Mouse (Mus musculus) gastrocnemius, adult 2 months (tissue): ENCODE measurements at regions not wholly inside any gene's neighbourhood (a gene's known extent, or its start where the extent isn't known, plus 50 kb on each side); places are given as distances from the start of the nearest gene placed in this dataset.

ENCODE experiments used
- DNase-seq: peaks from one replicate; pipeline ENCODE4 v3.0.0; 2022
- H3K27ac ChIP-seq: fragments of 200-600 bp; 2 replicates; pipeline ENCODE4 v1.8.1; 2022; ENCODE audit warnings: mild to moderate bottlenecking
- H3K4me3 ChIP-seq: fragments of 200-600 bp; 2 replicates; pipeline ENCODE4 v1.8.1; 2022; ENCODE audit warnings: mild to moderate bottlenecking, moderate library complexity
- CTCF ChIP-seq: fragments of 200-600 bp; IDR thresholded peaks from 2 replicates; pipeline ENCODE4 v1.8.1; 2022; ENCODE audit warnings: antibody characterized with exemption, mild to moderate bottlenecking, moderate library complexity
- intact Hi-C: fragments of 180-260 bp; cut with DNase I; formaldehyde crosslinking; loops from one replicate; pipeline ENCODE4 v1.15.1; 2025

DNA sequence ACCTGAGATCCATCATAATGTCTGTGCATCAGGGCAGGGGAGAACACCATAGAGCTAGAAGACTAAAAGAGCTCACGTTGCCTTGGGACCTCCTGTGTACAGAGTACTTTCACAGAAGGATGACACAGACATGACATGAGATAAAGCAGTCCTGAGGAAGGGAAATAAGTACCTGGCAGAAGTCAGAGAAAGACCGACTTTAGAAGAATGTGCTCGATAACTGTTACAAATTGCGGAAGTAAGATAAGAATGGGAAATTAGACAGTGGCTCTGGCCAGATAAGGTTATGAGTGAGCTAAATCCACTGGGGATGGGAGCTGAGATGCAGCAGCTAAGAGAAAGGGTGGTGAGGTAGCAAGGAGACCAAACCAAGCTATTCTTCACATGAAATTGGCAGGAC lies 249.9 kb upstream of the Veph1 start:
- H3K27ac ChIP-seq = no peak overlapping the region
- H3K4me3 ChIP-seq = no peak overlapping the region
- TF ChIP-seq CTCF = no peak
- intact Hi-C loops = no loop called here
- no peak for DNase-seq

DNA sequence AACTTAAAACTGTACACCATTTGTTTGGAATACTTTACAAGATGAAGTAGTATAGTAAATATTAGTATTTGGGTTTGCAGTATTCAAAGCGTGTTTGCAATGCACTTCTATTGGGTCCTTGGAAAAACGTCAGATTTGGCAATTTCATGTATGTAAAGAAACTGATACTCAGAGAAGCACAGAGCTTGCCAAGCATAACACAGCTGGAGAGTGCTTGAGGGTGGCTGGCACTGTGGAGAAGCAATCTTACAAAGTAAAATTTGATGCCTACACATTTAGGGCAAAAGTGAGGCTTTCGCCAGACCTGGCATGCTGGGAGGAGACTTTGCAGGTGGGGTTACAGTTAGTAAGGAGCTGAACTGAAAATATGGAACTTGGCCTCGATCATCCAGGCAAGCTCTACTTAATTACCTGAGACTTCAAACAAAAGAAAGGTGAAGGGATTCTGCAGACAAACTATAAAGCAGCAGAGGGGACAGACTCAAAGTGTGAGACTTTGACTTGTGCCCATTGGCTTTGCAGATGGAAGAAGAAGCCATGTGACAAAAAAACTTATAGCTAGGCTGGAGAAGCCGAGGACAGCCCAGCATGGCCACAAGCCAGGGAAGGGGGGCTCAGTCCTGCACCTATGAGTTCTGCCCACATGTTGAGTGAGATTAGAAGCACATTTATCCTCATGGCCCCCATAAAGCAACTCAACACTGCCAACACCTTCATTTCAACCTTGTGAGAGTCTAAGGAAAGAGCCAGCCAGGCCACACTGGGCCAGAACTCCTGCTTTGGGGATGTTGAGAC lies 247.7 kb upstream of the Veph1 start:
- intact Hi-C loops = no loop called here
- Histone ChIP-seq H3K27ac (no peak overlapping the region), H3K4me3 (no peak overlapping the region)
- TF ChIP-seq CTCF = no peak
- DNase-seq = no peak

DNA sequence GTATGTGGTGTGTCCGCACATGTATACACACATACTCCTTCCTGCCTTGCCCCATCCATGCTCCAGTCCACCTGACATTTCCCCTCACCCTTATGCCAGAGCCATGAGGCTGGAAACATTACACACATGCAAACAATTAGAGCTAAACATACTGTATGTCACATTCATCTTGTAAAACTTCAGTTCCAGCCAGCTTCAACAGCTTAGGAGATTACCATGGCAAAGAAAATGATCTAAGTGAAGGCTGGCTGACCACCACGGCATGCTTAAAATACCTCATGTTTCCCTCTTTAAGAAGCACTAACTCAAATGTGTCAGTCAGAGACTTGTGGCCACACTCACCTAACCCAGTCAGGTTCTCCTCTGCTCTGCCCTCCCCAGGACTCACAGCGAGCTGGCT lies 246.2 kb upstream of the Veph1 start:
- no peak for TF ChIP-seq CTCF
- no peak for DNase-seq
- Histone ChIP-seq H3K27ac (no peak overlapping the region), H3K4me3 (no peak overlapping the region)
- intact Hi-C loops = no loop called here

DNA sequence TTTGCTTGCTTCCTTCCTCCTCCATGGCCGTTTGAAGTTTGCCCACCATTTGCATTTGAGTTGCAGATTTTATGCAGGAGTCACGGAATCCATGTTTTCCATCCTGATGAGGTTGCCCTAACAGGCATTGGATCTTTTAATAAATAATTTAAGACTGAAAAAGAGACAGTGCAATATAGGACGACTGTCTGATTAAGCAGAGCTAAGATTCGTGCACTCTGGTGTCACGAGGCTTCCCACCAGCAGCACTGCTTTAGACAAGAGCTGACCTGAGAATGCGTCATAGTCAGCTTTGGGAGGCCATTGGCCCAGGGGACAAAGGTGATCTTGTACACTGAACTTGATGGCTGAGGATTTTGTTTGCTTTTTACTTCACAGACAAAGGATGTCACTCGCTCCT lies 241.3 kb upstream of the Veph1 start:
- intact Hi-C loops = no loop called here
- no peak for DNase-seq
- Histone ChIP-seq H3K4me3 (no peak overlapping the region), H3K27ac (no peak overlapping the region)
- TF ChIP-seq CTCF = no peak

DNA sequence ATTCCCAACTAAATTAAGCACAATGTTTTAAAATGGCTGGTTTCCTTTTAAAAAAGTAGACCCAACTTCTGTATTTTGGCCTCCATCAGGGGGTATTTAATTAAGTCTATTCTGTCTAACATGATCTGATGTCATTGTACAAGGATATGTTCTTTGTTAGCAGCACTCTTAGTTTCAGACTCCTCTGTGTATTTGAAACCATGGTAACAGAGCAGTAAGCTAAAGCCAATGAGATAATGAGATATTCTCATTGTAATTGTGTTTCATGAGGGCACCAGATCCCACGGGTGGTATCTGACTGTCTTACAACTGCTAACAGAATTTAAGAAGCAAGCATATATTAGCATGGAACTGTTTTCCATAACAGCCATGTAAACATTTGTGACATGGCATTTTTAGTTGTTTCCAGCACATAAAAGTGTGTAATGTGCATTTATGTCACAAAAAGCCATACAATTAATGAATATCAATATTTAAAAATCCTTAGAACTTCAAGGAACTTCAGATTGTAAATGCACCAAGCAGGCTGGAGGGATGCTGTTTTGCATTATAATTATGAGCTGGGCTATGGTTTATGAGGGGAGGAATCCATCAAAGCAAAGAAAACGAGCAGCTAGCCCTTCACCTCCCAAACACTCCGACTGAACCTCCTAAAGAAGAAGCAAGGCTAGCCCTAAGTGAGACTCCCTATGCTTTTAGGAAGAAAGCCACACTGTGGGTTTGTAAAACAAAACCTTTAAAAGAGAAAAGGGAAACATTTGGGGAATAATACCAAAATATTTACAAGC lies 240.7 kb upstream of the Veph1 start:
- no peak for TF ChIP-seq CTCF
- no peak for DNase-seq
- intact Hi-C loops = no loop called here
- H3K27ac ChIP-seq = no peak overlapping the region
- no peak overlapping the region for H3K4me3 ChIP-seq

DNA sequence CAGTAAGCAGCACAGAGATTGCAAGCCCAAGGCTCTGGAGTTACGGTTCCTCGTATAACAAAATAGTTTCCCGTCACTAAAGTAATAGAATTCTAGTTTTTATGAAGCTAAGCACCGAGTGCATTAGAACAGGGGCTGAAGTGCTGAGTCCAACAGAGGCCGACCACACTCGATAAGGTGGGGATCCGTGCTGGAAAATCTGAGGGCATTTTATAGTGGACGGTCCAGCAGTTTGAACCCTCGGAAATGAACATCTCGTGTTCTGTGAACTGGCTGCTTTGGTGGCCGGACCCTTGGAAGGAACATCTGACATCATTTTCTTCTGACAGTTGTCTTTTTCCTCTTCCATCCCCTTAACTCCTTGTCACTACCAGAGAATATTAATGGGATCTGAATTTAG lies 240.0 kb upstream of the Veph1 start:
- no peak overlapping the region for H3K4me3 ChIP-seq
- H3K27ac ChIP-seq = no peak overlapping the region
- TF ChIP-seq CTCF = no peak
- intact Hi-C loops = no loop called here
- no peak for DNase-seq

DNA sequence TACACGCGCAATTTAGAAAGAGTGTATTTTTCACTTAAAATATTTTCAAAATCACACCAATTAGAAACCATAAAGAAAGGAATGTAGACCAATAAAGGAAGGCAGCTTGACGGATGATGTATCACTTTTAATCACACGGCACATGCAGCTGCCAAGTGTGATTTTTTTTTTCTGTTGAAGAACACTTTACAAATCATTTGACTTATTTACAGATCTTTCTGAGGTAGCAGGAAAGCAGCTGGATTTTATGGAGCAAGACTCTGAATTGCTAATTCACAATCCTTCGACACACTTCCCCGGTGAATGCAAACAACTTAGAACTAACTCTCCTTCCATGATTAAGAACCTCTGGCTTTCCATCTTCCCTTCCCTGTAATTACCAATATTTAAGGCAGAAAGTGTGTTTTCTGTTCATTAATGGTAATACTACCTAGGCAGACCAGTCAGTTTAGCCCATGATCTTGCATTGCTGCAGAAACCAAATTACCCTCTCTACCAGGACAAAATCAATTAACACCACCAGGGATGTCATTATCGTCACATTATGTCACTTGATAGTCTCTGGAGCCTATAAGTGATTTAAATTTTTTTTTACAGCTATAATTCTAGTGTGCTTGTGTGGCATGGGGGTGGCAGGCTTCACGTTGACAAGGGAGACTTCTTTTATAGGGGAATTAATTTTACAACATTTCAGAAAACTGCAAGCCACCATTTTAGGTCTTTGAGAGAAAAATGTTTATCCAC lies 239.3 kb upstream of the Veph1 start:
- TF ChIP-seq CTCF = no peak
- H3K4me3 ChIP-seq = no peak overlapping the region
- DNase-seq = no peak

DNA sequence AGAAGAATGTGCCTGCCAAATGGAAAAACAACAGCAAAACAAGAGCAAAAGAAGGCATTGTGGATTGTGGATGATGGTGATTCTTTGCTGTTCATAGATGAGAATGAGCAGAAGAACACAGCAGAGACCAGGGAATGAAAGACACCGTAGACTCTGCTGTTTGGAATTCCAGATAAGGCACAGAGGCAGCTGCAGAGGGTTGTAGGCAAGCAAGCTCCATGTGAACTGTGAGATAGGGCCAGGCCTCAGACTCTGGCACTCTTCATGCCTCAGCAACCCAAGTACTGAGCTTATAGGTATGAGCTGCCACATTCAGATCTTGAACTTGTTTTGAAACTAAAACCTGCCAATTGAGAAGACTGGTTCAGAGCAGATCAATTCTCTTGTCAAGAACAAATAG lies 223.3 kb upstream of the Veph1 start:
- no peak for DNase-seq
- intact Hi-C loops = no loop called here
- Histone ChIP-seq H3K4me3 (no peak overlapping the region), H3K27ac (no peak overlapping the region)
- no peak for TF ChIP-seq CTCF

More for the DNA sequence above, 239.3 kb upstream of the Veph1 start:
- no peak overlapping the region for H3K27ac ChIP-seq
- intact Hi-C loops = no loop called here

DNA sequence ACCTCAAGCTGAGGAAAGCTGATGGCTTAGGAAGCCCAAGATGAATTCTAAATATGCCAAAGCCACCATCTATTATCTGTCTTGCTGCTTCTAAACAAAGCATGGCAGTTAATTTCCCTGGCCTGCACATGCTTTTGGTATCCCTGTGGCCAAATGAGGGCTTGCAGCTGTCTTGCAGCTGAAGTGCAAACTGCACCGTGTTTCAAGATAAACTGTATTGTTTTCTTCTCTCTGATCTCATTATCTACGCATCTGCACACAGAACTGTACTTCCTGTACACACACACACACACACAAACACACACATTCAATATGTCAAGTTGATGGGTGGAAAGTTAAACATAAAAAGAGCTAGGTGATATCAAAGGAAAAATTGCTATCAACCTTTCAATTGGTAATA lies 221.7 kb upstream of the Veph1 start:
- Histone ChIP-seq H3K27ac (no peak overlapping the region), H3K4me3 (no peak overlapping the region)
- no peak for TF ChIP-seq CTCF
- intact Hi-C loops = no loop called here
- DNase-seq = no peak

DNA sequence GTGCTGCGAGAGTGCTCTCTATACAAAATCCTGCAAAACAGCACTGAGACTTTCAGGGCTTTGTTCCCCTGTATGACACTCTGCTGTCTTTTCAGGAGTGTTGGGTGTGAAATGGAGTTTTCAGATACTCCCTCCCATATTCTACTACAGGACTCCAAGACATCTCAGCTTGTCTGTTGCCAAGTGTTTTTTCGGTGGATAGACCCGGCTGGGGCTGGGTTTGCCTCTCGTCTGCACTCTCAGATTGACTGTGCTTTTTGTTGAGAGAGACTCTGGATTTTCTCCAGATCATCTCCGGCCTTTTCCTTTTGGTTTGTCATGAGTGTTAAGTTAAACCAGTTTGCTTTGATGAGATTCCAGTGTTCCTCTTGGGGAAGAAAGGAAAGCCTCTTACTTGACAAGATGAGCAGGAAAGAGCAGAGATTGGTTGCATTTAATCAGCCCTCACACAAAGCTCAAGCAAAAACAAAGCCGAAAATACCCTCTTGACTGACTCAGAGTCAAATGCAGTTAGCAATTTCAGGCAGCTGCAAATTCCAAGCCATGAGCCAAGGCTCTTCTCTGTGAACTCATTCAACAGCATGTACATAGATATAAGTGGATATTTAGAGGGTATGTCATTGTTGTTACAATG lies 219.3 kb upstream of the Veph1 start:
- no peak for TF ChIP-seq CTCF
- no peak for DNase-seq
- H3K27ac ChIP-seq = peak overlapping the region; percentile 13
- peak overlapping the region; percentile 21; the same call in 1 of the 2 replicates for H3K4me3 ChIP-seq
- intact Hi-C loops = no loop called here

DNA sequence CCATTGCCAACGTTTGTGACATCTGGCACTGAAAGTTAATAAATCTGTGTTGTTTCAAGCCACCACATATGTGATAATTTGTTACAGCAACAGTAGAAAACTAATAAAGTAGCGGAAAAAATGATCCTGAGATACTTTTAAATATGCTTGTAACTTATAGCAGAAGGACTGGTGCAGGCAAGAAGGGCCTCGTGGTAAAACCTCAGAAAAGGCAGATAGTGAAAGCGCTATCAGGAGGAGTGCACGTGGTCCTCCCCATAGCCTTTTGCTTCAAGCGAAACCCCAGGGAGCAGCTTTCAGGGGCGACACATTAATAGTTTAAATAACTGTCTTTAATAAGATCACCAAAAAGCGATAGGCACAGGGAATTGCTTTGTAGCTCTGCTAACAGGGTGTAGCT lies 217.9 kb upstream of the Veph1 start:
- no peak for TF ChIP-seq CTCF

DNA sequence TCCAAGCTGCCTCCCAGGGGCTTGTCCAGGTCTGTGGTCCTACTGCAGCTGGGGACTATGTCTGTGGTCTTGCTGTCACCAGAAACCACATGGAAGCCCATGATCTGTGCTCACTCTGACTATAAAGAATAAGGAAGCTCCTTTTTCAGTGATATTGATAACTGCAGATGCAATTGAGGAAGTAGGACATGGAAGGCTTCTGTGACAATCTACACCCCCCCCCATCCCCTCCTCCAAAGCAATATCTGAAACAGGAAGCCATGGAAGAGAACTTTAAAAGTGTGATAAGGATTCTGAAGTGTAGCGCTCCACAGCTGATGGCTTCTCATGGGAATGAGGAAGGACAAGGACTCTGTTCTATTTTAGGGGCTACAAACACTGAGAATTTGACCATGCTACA lies 215.8 kb upstream of the Veph1 start:
- no peak overlapping the region for H3K4me3 ChIP-seq
- H3K27ac ChIP-seq = peak overlapping the region; percentile 64; the same call in 1 of the 2 replicates
- TF ChIP-seq CTCF = no peak
- no peak for DNase-seq
- intact Hi-C loops = loop anchor here (5.0 kb wide), 1 partner anchor 35 kb away; no protein-coding TSS in a partner anchor

More for the DNA sequence above, 217.9 kb upstream of the Veph1 start:
- no peak overlapping the region for H3K4me3 ChIP-seq
- no peak overlapping the region for H3K27ac ChIP-seq
- DNase-seq = no peak
- intact Hi-C loops = loop anchor here (5.0 kb wide), 1 partner anchor 37 kb away; no protein-coding TSS in a partner anchor
